Mouse (Mus musculus): ENCODE results near the gene Ocln. TPM values are rescaled to one million over a fixed set of nuclear protein-coding genes. Genes with fewer than 3 reads are reported as not detected.

The Ocln gene
- polyA plus RNA-seq (2012; rRNA removed) = 3.0 and 3.3 TPM in 2 replicates

GRCm38 (mm10) chr13:100552369-100553041 lies at the start of gene Ocln:
TSS of gene Ocln (minus strand) at chr13:100552718.

GRCm38 (mm10) chr13:100492061-100492787 lies 60.3 kb downstream of the Ocln start, which contains the start of gene Gtf2h2:
TSS of gene Gtf2h2 (minus strand) at chr13:100492579.

GRCm38 (mm10) chr13:100452415-100453127 lies 99.9 kb downstream of the Ocln start, which contains the start of gene Naip1:
TSS of gene Naip1 (minus strand) at chr13:100452869.

Other genes with a start within 250 kb of the Ocln start
- gene Naip6, start 235.0 kb downstream of the Ocln start, polyA plus RNA-seq (2012; rRNA removed) = 0.72 and 0.93 TPM in 2 replicates
- gene Naip1, start 99.8 kb downstream of the Ocln start, polyA plus RNA-seq (2012; rRNA removed) = 0.01 TPM in 1 of 2 replicates, not detected in the other
- 28.1 and 30.8 TPM in 2 replicates for gene Gtf2h2, start 60.1 kb downstream of the Ocln start, polyA plus RNA-seq (2012; rRNA removed)
- gene Marveld2, start 64.3 kb upstream of the Ocln start, polyA plus RNA-seq (2012; rRNA removed) = 3.6 and 4.5 TPM in 2 replicates
- 121 and 132 TPM in 2 replicates for gene Ak6, start 98.3 kb upstream of the Ocln start, polyA plus RNA-seq (2012; rRNA removed)
- 8.9 and 10.1 TPM in 2 replicates for gene Rad17, start 98.3 kb upstream of the Ocln start, polyA plus RNA-seq (2012; rRNA removed)
- 9.7 and 10.4 TPM in 2 replicates for gene Taf9, start 98.9 kb upstream of the Ocln start, polyA plus RNA-seq (2012; rRNA removed)
- 4.3 TPM in 2 replicates for gene Ccdc125, start 117.0 kb upstream of the Ocln start, polyA plus RNA-seq (2012; rRNA removed)
- 16.5 and 19.9 TPM in 2 replicates for gene Cdk7, start 178.2 kb upstream of the Ocln start, polyA plus RNA-seq (2012; rRNA removed)
- gene Mrps36, start 191.9 kb upstream of the Ocln start, polyA plus RNA-seq (2012; rRNA removed) = 54.7 and 58.2 TPM in 2 replicates
- gene Cenph, start 223.2 kb upstream of the Ocln start, polyA plus RNA-seq (2012; rRNA removed) = 26.5 and 31.2 TPM in 2 replicates
- gene Ccnb1, start 233.9 kb upstream of the Ocln start, polyA plus RNA-seq (2012; rRNA removed) = 124 and 147 TPM in 2 replicates